19 mouse cellular contexts compared by ENCODE assay signal in genomic region chr13:5822586-5822985, GRCm38 (mm10). TPM values are rescaled to one million over a fixed set of nuclear protein-coding genes. Genes with fewer than 3 reads are reported as not detected.
A peak's percentile ranks its signal among the peaks of the same experiment; 100 is the strongest.
DNase-seq lines count a peak whose midpoint lies in the region; ATAC-seq and TF ChIP-seq lines count a peak whose summit lies in the region.
"Had no signal": no experiment of that assay in that cellular context is flagged by ENCODE, and none has a peak within 500 bp of the region (broad histone marks: within the 10 kb centered on the region; RNA-seq: fewer than 3 reads in every experiment).

No protein-coding gene starts in this region.

- no peaks in the 10 kb centered on the region; the same call in 1 of the 2 replicates for H3K4me1 ChIP-seq in heart, adult 2 months (ENCODE audit: control insufficient read depth, insufficient read depth, low read length)
- peaks cover 7% of the 10 kb centered on the region; the same call in 1 of the 2 replicates for H3K4me1 ChIP-seq in kidney, embryonic 15.5 days
- 0 out of 2 replicates have a peak, but pooled peaks cover 4% of the 10 kb centered on the region for H3K4me1 ChIP-seq in intestine, embryonic 15.5 days (replicated peaks)

- DNase-seq in heart, adult 2 months: no peak
- DNase-seq in heart, adult 11 months: no peak
- no peak for DNase-seq in kidney, postnatal 10 days
- DNase-seq in lung, postnatal 25 days (ENCODE audit: low spot score): peak; percentile 50
- no peak for DNase-seq in spleen, adult 18-20 months
- no peak for DNase-seq in cerebellum, adult 18-20 months
- DNase-seq: cerebellum, adult 11-12 months; kidney, adult 18-20 months; right cerebral cortex, postnatal 25 days; thymus, postnatal 36 days had no signal

- H3K27ac ChIP-seq in heart, adult 2 months: peak overlapping the region; percentile 5
- no peak overlapping the region for H3K27ac ChIP-seq in kidney, embryonic 15.5 days
- H3K27ac ChIP-seq in intestine, embryonic 15.5 days: no peak overlapping the region
- H3K27ac ChIP-seq: embryonic facial prominence, embryonic 15.5 days; forebrain, embryonic 12.5 days; hindbrain, embryonic 10.5 days; liver, embryonic 14.5 days; midbrain, embryonic 10.5 days had no signal

- no peak for TF ChIP-seq CTCF in heart, adult 2 months (IDR thresholded peaks at IDR 0.05)

- no peaks in the 10 kb centered on the region for H3K36me3 ChIP-seq in heart, adult 2 months (ENCODE audit: control insufficient read depth, insufficient read depth, low read length)
- H3K36me3 ChIP-seq in kidney, embryonic 15.5 days: no peaks in the 10 kb centered on the region
- no peaks in the 10 kb centered on the region for H3K36me3 ChIP-seq in intestine, embryonic 15.5 days
- H3K36me3 ChIP-seq: embryonic facial prominence, embryonic 15.5 days; forebrain, embryonic 12.5 days; hindbrain, embryonic 10.5 days; midbrain, embryonic 10.5 days had no signal

- 0 out of 2 replicates have a peak overlapping the region, but pooled peaks have one; percentile 5 for H3K4me2 ChIP-seq in kidney, embryonic 15.5 days
- H3K4me2 ChIP-seq in intestine, embryonic 15.5 days (replicated peaks): peak overlapping the region; percentile 40
- H3K4me2 ChIP-seq: embryonic facial prominence, embryonic 15.5 days; forebrain, embryonic 12.5 days had no signal

- WGBS in heart, adult 2 months: 35% methylated on average over 11 of the region's 11 CpGs
- 55% methylated on average over 11 of the region's 11 CpGs for WGBS in kidney, embryonic 15.5 days
- WGBS in intestine, embryonic 15.5 days: 27% methylated on average over 11 of the region's 11 CpGs

- TF ChIP-seq EP300 in heart, adult 2 months (IDR thresholded peaks at IDR 0.05; ENCODE audit: insufficient read depth, low read depth, low read length): no peak

- no peak for TF ChIP-seq POLR2A in heart, adult 2 months (IDR thresholded peaks at IDR 0.05; ENCODE audit: insufficient read depth, low read depth, low read length)

- H3K27me3 ChIP-seq in heart, adult 2 months (ENCODE audit: control insufficient read depth, insufficient read depth, low read length): no peaks in the 10 kb centered on the region
- H3K27me3 ChIP-seq in kidney, embryonic 15.5 days: no peaks in the 10 kb centered on the region
- no peaks in the 10 kb centered on the region for H3K27me3 ChIP-seq in intestine, embryonic 15.5 days (replicated peaks)
- H3K27me3 ChIP-seq: embryonic facial prominence, embryonic 15.5 days; Patski had no signal

- H3K79me2 ChIP-seq in heart, adult 2 months (replicated peaks; ENCODE audit: control insufficient read depth, insufficient read depth, low read length): no peaks in the 10 kb centered on the region

- H3K9ac ChIP-seq in heart, adult 2 months (ENCODE audit: low read depth, low read length): no peak overlapping the region
- H3K9ac ChIP-seq in kidney, embryonic 15.5 days: no peak overlapping the region
- H3K9ac ChIP-seq in intestine, embryonic 15.5 days: no peak overlapping the region
- H3K9ac ChIP-seq: embryonic facial prominence, embryonic 15.5 days; forebrain, embryonic 12.5 days; liver, embryonic 14.5 days had no signal

- peak overlapping the region; percentile 25; the same call in 1 of the 2 replicates for H3K4me3 ChIP-seq in heart, adult 2 months
- no peak overlapping the region for H3K4me3 ChIP-seq in kidney, embryonic 15.5 days (replicated peaks)
- no peak overlapping the region for H3K4me3 ChIP-seq in intestine, embryonic 15.5 days (replicated peaks)
- H3K4me3 ChIP-seq: embryonic facial prominence, embryonic 15.5 days; forebrain, embryonic 12.5 days; hindbrain, embryonic 10.5 days; midbrain, embryonic 10.5 days; myocyte had no signal

- no peak; the same call in 1 of the 2 replicates for ATAC-seq in kidney, embryonic 15.5 days (replicated peaks; ENCODE audit: low FRiP score)
- ATAC-seq in intestine, embryonic 15.5 days: no peak; the same call in 1 of the 2 replicates
- ATAC-seq: Patski had no signal

- H3K9me3 ChIP-seq in kidney, embryonic 15.5 days (replicated peaks): no peaks in the 10 kb centered on the region
- H3K9me3 ChIP-seq in intestine, embryonic 15.5 days: no peaks in the 10 kb centered on the region
- H3K9me3 ChIP-seq: embryonic facial prominence, embryonic 15.5 days; forebrain, embryonic 12.5 days; hindbrain, embryonic 10.5 days; midbrain, embryonic 10.5 days had no signal

- intact Hi-C loops in heart, adult 2 months (cut with DNase I): no loop called here

RNA-seq across cellular contexts. Expression of gene Klf6, which starts 38.7 kb away (rescaled TPM):
- total RNA-seq in heart, adult 2 months (2021): 10 to 100 TPM; 51.8 to 55.8 TPM
- 13.7 and 23.1 TPM in 2 replicates for polyA plus RNA-seq in heart, adult 2 months (2012; rRNA removed)
- polyA plus RNA-seq in kidney, embryonic 15.5 days (2015; fragmentation: Nextera tagmentation; extraction: Ambion mirVana): 58.1 and 63.7 TPM in 2 replicates
- polyA plus RNA-seq in intestine, embryonic 15.5 days (2015; fragmentation: Nextera tagmentation; extraction: Ambion mirVana): 72.3 and 79.5 TPM in 2 replicates
